Mouse (Mus musculus) liver, adult 2 months (tissue): ENCODE results near the gene Mta2. TPM values are rescaled to one million over a fixed set of nuclear protein-coding genes. Genes with fewer than 3 reads are reported as not detected.

Experiments
- DNase-seq: peaks from one replicate; pipeline ENCODE4 v3.0.0-alpha.2; 2011; ENCODE audit warnings: low read depth, low spot score; ENCODE audit errors: extremely low read depth
- H3K27ac ChIP-seq: fragments of 200-500 bp; replicated peaks from 2 replicates; pipeline ENCODE4 v1.5.1; 2012; ENCODE audit warnings: low read depth, mild to moderate bottlenecking, control low read depth, inconsistent platforms, low read length; ENCODE audit not compliant: insufficient read depth
- H3K27me3 ChIP-seq: fragments of 200-500 bp; 2 replicates; pipeline ENCODE4 v1.6.1; 2012; ENCODE audit warnings: mild to moderate bottlenecking, moderate library complexity, low read length, inconsistent platforms; ENCODE audit not compliant: control insufficient read depth, insufficient read depth
- H3K36me3 ChIP-seq: fragments of 200-500 bp; 2 replicates; pipeline ENCODE4 v1.6.1; 2012; ENCODE audit warnings: low read length, inconsistent platforms; ENCODE audit not compliant: control insufficient read depth, insufficient read depth
- H3K4me1 ChIP-seq: fragments of 200-500 bp; 2 replicates; pipeline ENCODE4 v1.6.1; 2011; ENCODE audit warnings: low read length; ENCODE audit not compliant: control insufficient read depth, insufficient read depth
- H3K4me3 ChIP-seq: fragments of 200-500 bp; 2 replicates; pipeline ENCODE4 v1.5.1; 2011; ENCODE audit warnings: low read depth, mild to moderate bottlenecking, control low read depth, low read length, moderate library complexity; ENCODE audit not compliant: insufficient read depth
- H3K79me2 ChIP-seq: fragments of 200-500 bp; 2 replicates; pipeline ENCODE4 v1.6.1; 2012; ENCODE audit warnings: inconsistent platforms, mild to moderate bottlenecking, low read length, moderate library complexity; ENCODE audit not compliant: control insufficient read depth, insufficient read depth
- H3K9ac ChIP-seq: fragments of 200-500 bp; 2 replicates; pipeline ENCODE4 v1.6.1; 2012; ENCODE audit warnings: low read depth, mild to moderate bottlenecking, control low read depth, inconsistent platforms, low read length
- CTCF ChIP-seq: fragments of 200-500 bp; IDR thresholded peaks from 2 replicates; pipeline ENCODE4 v1.5.1; 2011; ENCODE audit warnings: low read depth, low read length, control low read depth
- POLR2A ChIP-seq: fragments of 200-500 bp; IDR thresholded peaks from 2 replicates; pipeline ENCODE4 v1.6.1; 2011; ENCODE audit warnings: low read length, control low read depth; ENCODE audit not compliant: insufficient read depth; ENCODE audit errors: extremely low read depth
- WGBS: fragments of 180-500 bp; shearing (Covaris S2); methylation state at CpG from one replicate; pipeline ENCODE4 v1.1.7; 2018; 5-methylcytosine and 5-hydroxymethylcytosine counted together
- polyA plus RNA-seq: library from polyadenylated mRNA; depleted of rRNA; stranded (reverse); fragments of >200 nt; gene quantifications from 2 replicates; pipeline ENCODE4 v1.2.3, GENCODE M21; 2012
- total RNA-seq: library from RNA; depleted of rRNA; stranded (reverse); fragments of >200 nt; gene quantifications from 2 replicates; pipeline ENCODE4 v1.2.3, GENCODE M21; 2014

Mta2 gene
- total and polyA plus RNA-seq, 2 experiments: 12.1 to 25.6 TPM

GRCm38 (mm10) chr19:8926766-8927165 lies 14.9 kb upstream of the Mta2 start:
- Histone ChIP-seq H3K27ac (no peak overlapping the region), H3K4me1 (peaks cover 10% of the 10 kb centered on the region), H3K4me3 (no peak overlapping the region), H3K36me3 (peaks cover 5% of the 10 kb centered on the region; the same call in 1 of the 2 replicates), H3K27me3 (no peaks in the 10 kb centered on the region), H3K79me2 (peaks cover 4% of the 10 kb centered on the region; the same call in 1 of the 2 replicates), H3K9ac (no peak overlapping the region)
- no peak for DNase-seq
- 86% methylated on average over 2 of the region's 2 CpGs for WGBS
- no peak for TF ChIP-seq POLR2A
- no peak for TF ChIP-seq CTCF

- TF ChIP-seq POLR2A (no peak), CTCF (no peak)
- DNase-seq: no peak
- H3K4me1 ChIP-seq: peaks cover 9% of the 10 kb centered on the region
- H3K36me3 ChIP-seq: peaks cover 3% of the 10 kb centered on the region; the same call in 1 of the 2 replicates
- H3K27me3 ChIP-seq: no peaks in the 10 kb centered on the region
- 93% methylated on average over 12 of the region's 12 CpGs for WGBS
- H3K9ac ChIP-seq: no peak overlapping the region
- no peak overlapping the region for H3K27ac ChIP-seq
- no peak overlapping the region for H3K4me3 ChIP-seq
- no peaks in the 10 kb centered on the region for H3K79me2 ChIP-seq
These were observed 13.7 kb upstream of the Mta2 start for GRCm38 (mm10) chr19:8927891-8928525.

GRCm38 (mm10) chr19:8928689-8929223 lies 12.9 kb upstream of the Mta2 start:
- H3K27ac ChIP-seq: peak overlapping the region; percentile 43
- TF ChIP-seq POLR2A: no peak
- TF ChIP-seq CTCF: no peak
- DNase-seq: no peak
- peaks cover 8% of the 10 kb centered on the region; the same call in 1 of the 2 replicates for H3K36me3 ChIP-seq
- H3K27me3 ChIP-seq: no peaks in the 10 kb centered on the region
- H3K4me1 ChIP-seq: peaks cover 9% of the 10 kb centered on the region
- peak overlapping the region; percentile 82; the same call in 1 of the 2 replicates for H3K4me3 ChIP-seq
- 28% methylated on average over 16 of the region's 16 CpGs for WGBS
- peak overlapping the region; percentile 6; the same call in 1 of the 2 replicates for H3K9ac ChIP-seq
- no peaks in the 10 kb centered on the region for H3K79me2 ChIP-seq

- peaks cover 9% of the 10 kb centered on the region; the same call in 1 of the 2 replicates for H3K36me3 ChIP-seq
- peak; percentile 84 for DNase-seq
- peaks cover 9% of the 10 kb centered on the region for H3K4me1 ChIP-seq
- TF ChIP-seq POLR2A (peak; percentile 34; the same call in 1 of the 2 replicates), CTCF (0 out of 2 replicates have a peak, but pooled peaks have one; percentile 13)
- H3K4me3 ChIP-seq: peak within 1 kb of the TSS; percentile 82
- H3K27me3 ChIP-seq: no peaks in the 10 kb centered on the region
- peak within 1 kb of the TSS; percentile 80 for H3K27ac ChIP-seq
- under 1% methylated on average over 65 of the region's 74 CpGs for WGBS
- H3K9ac ChIP-seq: peak within 1 kb of the TSS; percentile 96
- no peaks in the 10 kb centered on the region for H3K79me2 ChIP-seq
These were observed 12.2 kb upstream of the Mta2 start, which contains the start of the genes Rom1 and Eml3 for GRCm38 (mm10) chr19:8929224-8930088. TSS of gene Rom1 (minus strand) at chr19:8929356. TSS of gene Eml3 (plus strand) at chr19:8929552.

GRCm38 (mm10) chr19:8930117-8930516 lies 11.6 kb upstream of the Mta2 start:
- peaks cover 10% of the 10 kb centered on the region; the same call in 1 of the 2 replicates for H3K36me3 ChIP-seq
- H3K9ac ChIP-seq: peak overlapping the region; percentile 96
- H3K4me1 ChIP-seq: peaks cover 9% of the 10 kb centered on the region
- TF ChIP-seq POLR2A (no peak), CTCF (no peak)
- DNase-seq: no peak
- WGBS: 1% methylated on average over 11 of the region's 11 CpGs
- peak overlapping the region; percentile 80 for H3K27ac ChIP-seq
- no peaks in the 10 kb centered on the region for H3K79me2 ChIP-seq
- no peaks in the 10 kb centered on the region for H3K27me3 ChIP-seq
- H3K4me3 ChIP-seq: peak overlapping the region; percentile 82
